Mouse (Mus musculus) activated CD4-positive, CD25-positive, alpha-beta regulatory T cell, adult 4 months (primary cell): ENCODE results near the gene Apoe. TPM values are rescaled to one million over a fixed set of nuclear protein-coding genes. Genes with fewer than 3 reads are reported as not detected.

ENCODE experiments used
- ATAC-seq: one replicate; pipeline ENCODE4 v1.8.0; 2017
- polyA plus RNA-seq, 2 experiments: library from polyadenylated mRNA; unstranded; fragments of 100-300 nt; shearing (Covaris generic); gene quantifications; one replicate each; pipeline ENCODE4 v1.2.1; 2017

Gene Apoe
- polyA plus RNA-seq, 2 experiments from 2014 or later: 4.1 to 16.0 TPM

DNA sequence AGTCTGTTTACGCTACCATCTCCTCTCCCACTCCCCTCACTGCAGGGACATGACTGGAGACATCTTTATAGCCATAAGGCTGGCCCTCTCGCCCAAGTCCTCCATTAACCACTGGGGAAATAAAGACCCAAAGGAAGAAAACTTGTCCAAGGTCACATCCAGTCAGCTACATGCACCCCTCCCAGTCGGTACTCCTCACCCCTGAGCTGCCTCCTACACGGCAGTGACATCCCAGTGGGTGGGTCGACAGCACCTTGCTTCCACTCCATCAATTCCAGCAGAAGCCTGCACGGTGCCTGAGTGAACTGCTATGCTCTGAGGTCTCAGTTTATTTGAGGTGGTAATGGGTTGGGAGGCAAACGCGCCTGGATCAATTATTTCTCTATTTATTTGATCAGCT, 35.0 kb downstream of the Apoe start:
- no peak for ATAC-seq

DNA sequence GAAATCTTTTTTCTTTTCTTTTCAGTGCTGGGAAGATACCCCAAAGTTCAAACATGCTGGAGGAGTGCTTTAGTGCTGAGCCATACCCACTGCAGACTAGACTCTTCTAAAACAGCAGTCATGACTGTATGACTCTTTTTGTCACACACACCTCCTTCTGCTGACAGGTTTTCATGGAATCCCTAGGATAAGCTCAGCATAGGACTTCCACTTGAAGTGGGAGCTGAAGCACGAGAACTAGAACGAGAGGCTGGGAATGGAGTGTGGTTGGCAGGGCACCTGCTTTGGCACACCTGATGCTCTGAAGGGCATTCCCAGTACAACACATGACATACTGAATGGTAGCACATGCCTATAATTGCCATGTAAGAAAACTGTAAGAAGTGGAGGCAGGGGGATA, 46.4 kb downstream of the Apoe start:
- ATAC-seq: no peak

- no peak for ATAC-seq
These were observed 47.8 kb downstream of the Apoe start for GRCm38 (mm10) chr7:19651063-19651786.

Other genes with a start within 250 kb of the Apoe start
- gene Mark4, start 240.4 kb downstream of the Apoe start, polyA plus RNA-seq: 1 to 10 TPM; 1.2 to 2.7 TPM
- not detected for gene Exoc3l2, start 235.9 kb downstream of the Apoe start, polyA plus RNA-seq
- gene Bloc1s3, start 190.8 kb downstream of the Apoe start, polyA plus RNA-seq: under 1 TPM; 0.90 to 0.91 TPM
- 10 to 100 TPM; 38.7 to 44.6 TPM for gene Trappc6a, start 190.8 kb downstream of the Apoe start, polyA plus RNA-seq
- not detected for gene Nkpd1, start 181.3 kb downstream of the Apoe start, polyA plus RNA-seq
- gene Ppp1r37, start 136.1 kb downstream of the Apoe start, polyA plus RNA-seq: 1 to 10 TPM; 3.2 TPM
- gene Zfp296, start 121.9 kb downstream of the Apoe start, polyA plus RNA-seq: 1 to 10 TPM in 1 of 2 experiments, under 1 TPM in 1; 0.46 to 2.3 TPM
- 10 to 100 TPM; 88.3 to 91.8 TPM for gene Gemin7, start 121.6 kb downstream of the Apoe start, polyA plus RNA-seq
- 1 to 10 TPM; 8.4 to 9.7 TPM for gene Clasrp, start 94.7 kb downstream of the Apoe start, polyA plus RNA-seq
- gene Relb, start 69.8 kb downstream of the Apoe start, polyA plus RNA-seq: 10 to 100 TPM; 12.6 to 14.5 TPM
- 10 to 100 TPM; 35.4 to 40.9 TPM for gene Clptm1, start 34.2 kb downstream of the Apoe start, polyA plus RNA-seq
- gene Apoc2, start 21.2 kb downstream of the Apoe start, polyA plus RNA-seq: not detected
- gene Gm44805, start 17.8 kb downstream of the Apoe start, polyA plus RNA-seq: not detected
- gene Apoc4, start 17.7 kb downstream of the Apoe start, polyA plus RNA-seq: under 1 TPM in 1 of 2 experiments, not detected in 1; 0.44 TPM
- gene Apoc1, start 6.5 kb downstream of the Apoe start, polyA plus RNA-seq: not detected
- gene Tomm40, start 16.2 kb upstream of the Apoe start, polyA plus RNA-seq: 10 to 100 TPM in 1 of 2 experiments, 1 to 10 TPM in 1; 5.7 to 11.7 TPM
- gene Nectin2, start 51.3 kb upstream of the Apoe start, polyA plus RNA-seq: under 1 TPM in 1 of 2 experiments, not detected in 1; 0.56 TPM
- gene Bcam, start 71.8 kb upstream of the Apoe start, polyA plus RNA-seq: 1 to 10 TPM; 1.4 to 1.6 TPM
- gene Cblc, start 97.6 kb upstream of the Apoe start, polyA plus RNA-seq: not detected
- gene Bcl3, start 123.6 kb upstream of the Apoe start, polyA plus RNA-seq: 10 to 100 TPM; 15.9 to 19.5 TPM
- gene Gm19345, start 152.8 kb upstream of the Apoe start, polyA plus RNA-seq: not detected
- under 1 TPM in 1 of 2 experiments, not detected in 1; 0.40 TPM for gene Ceacam16, start 162.1 kb upstream of the Apoe start, polyA plus RNA-seq
- not detected for gene Ceacam19, start 188.8 kb upstream of the Apoe start, polyA plus RNA-seq
- 10 to 100 TPM; 17.4 to 24.1 TPM for gene Pvr, start 222.0 kb upstream of the Apoe start, polyA plus RNA-seq